32 mouse cellular contexts compared by ENCODE assay signal in the genomic region with DNA sequence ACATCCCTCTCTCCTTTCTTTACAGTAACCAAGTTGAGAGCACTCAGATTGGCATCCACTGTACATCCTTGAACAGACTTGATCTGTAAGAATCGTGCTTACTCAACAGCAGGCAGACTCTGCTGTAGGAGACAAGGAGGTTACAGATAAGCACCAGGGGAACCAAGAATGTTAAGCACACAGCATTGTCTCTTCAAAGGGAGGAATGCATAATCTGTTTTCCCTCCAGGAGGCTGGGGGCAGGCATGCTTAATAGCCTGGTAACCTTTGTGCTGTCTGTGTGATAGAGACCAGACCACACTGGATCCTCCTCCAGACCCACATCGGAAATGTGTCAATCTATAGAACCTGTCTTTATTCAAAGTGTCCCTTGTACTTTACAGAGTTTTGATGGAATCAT. TPM values are rescaled to one million over a fixed set of nuclear protein-coding genes. Genes with fewer than 3 reads are reported as not detected.
A peak's percentile ranks its signal among the peaks of the same experiment; 100 is the strongest.
DNase-seq lines count a peak whose midpoint lies in the region; ATAC-seq and TF ChIP-seq lines count a peak whose summit lies in the region.
"Had no signal": no experiment of that assay in that cellular context is flagged by ENCODE, and none has a peak within 500 bp of the region (broad histone marks: within the 10 kb centered on the region; RNA-seq: fewer than 3 reads in every experiment).

No protein-coding gene starts in this region.

- peaks cover 26% of the 10 kb centered on the region for H3K4me1 ChIP-seq in heart, embryonic 13.5 days
- H3K4me1 ChIP-seq in ES-E14 (ENCODE audit: control insufficient read depth in 2 of 2, insufficient read depth in 2 of 2, low read length in 2 of 2, poor library complexity in 1 of 2): no peaks in the 10 kb centered on the region
- H3K4me1 ChIP-seq: embryonic facial prominence, embryonic 13.5 days; forebrain, embryonic 15.5 days; hindbrain, embryonic 13.5 days; neural tube, embryonic 15.5 days had no signal

- ATAC-seq in heart, embryonic 13.5 days (ENCODE audit: extremely low read depth, insufficient number of reproducible peaks, low FRiP score, low TSS enrichment): no peak
- ATAC-seq: forebrain, embryonic 15.5 days; intestine, embryonic 16.5 days had no signal

- H3K9ac ChIP-seq in heart, embryonic 13.5 days: no peak overlapping the region
- H3K9ac ChIP-seq in ES-E14 (ENCODE audit: insufficient read depth, low read depth, low read length, poor library complexity, severe bottlenecking): no peak overlapping the region
- H3K9ac ChIP-seq: embryonic facial prominence, embryonic 13.5 days; forebrain, embryonic 15.5 days; heart, embryonic 15.5 days; hindbrain, embryonic 13.5 days; liver, embryonic 14.5 days; neural tube, embryonic 15.5 days had no signal

- H3K27ac ChIP-seq in heart, embryonic 13.5 days (replicated peaks): peak overlapping the region; percentile 70
- H3K27ac ChIP-seq in ES-E14 (ENCODE audit: insufficient read depth, low read depth, low read length, poor library complexity, severe bottlenecking): no peak overlapping the region
- H3K27ac ChIP-seq: embryonic facial prominence, embryonic 13.5 days; forebrain, embryonic 10.5 days; forebrain, embryonic 15.5 days; gastrocnemius, adult 2 months; heart, embryonic 15.5 days; hindbrain, embryonic 13.5 days; kidney, postnatal 0 days; liver, embryonic 14.5 days; neural tube, embryonic 15.5 days; stomach, postnatal 0 days had no signal

- 11% methylated on average over 2 of the region's 2 CpGs for WGBS in heart, embryonic 13.5 days

- in situ Hi-C loops in ES-E14 (cut with MboI; ENCODE audit: low sequenced_read_pairs in 2 of 2, unreplicated experiment in 2 of 2): no loop called here

- H3K9me3 ChIP-seq in heart, embryonic 13.5 days: no peaks in the 10 kb centered on the region
- no peaks in the 10 kb centered on the region for H3K9me3 ChIP-seq in ES-E14 (ENCODE audit: control insufficient read depth, insufficient read depth, low read depth, low read length)
- H3K9me3 ChIP-seq: embryonic facial prominence, embryonic 13.5 days; forebrain, embryonic 10.5 days; forebrain, embryonic 15.5 days; heart, embryonic 15.5 days; hindbrain, embryonic 13.5 days; neural tube, embryonic 15.5 days had no signal

- no peak overlapping the region for H3K4me3 ChIP-seq in heart, embryonic 13.5 days
- no peak overlapping the region for H3K4me3 ChIP-seq in ES-E14 (ENCODE audit: insufficient read depth in 1 of 2, low read depth in 1 of 2, low read length in 2 of 2, poor library complexity in 1 of 2, severe bottlenecking in 1 of 2)
- H3K4me3 ChIP-seq: embryonic facial prominence, embryonic 13.5 days; forebrain, embryonic 10.5 days; forebrain, embryonic 15.5 days; gastrocnemius, adult 2 months; heart, embryonic 15.5 days; hindbrain, embryonic 13.5 days; neural tube, embryonic 15.5 days had no signal

- no peak for DNase-seq in heart, adult 8-10 months (ENCODE audit: low spot score)
- peak; percentile 12 for DNase-seq in ES-E14 (ENCODE audit: low read depth, low spot score)
- DNase-seq in R1 (ENCODE audit: low read depth, low spot score): peak; percentile 82
- DNase-seq in mesoderm, embryonic 11.5 days (ENCODE audit: low read depth, low spot score): peak; percentile 9
- DNase-seq in gastrocnemius, postnatal 25 days: no peak
- no peak for DNase-seq in ovary, postnatal 10 days (ENCODE audit: low spot score)
- DNase-seq: adrenal gland, adult 8-10 months; cerebellum, adult 2 months; cerebellum, postnatal 14 days; gastrocnemius, adult 2 months; heart, postnatal 4 days; kidney, adult 8-10 months; liver; lung, adult 2 months; midbrain, embryonic 14.5 days; right cerebral cortex, adult 18-20 months; right cerebral cortex, postnatal 4 days; thymus, adult 18-20 months; thymus, postnatal 25 days had no signal

- H3K4me2 ChIP-seq in heart, embryonic 13.5 days: no peak overlapping the region
- H3K4me2 ChIP-seq: embryonic facial prominence, embryonic 13.5 days; forebrain, embryonic 15.5 days; heart, embryonic 15.5 days; hindbrain, embryonic 13.5 days; neural tube, embryonic 15.5 days had no signal

- H3K36me3 ChIP-seq in heart, embryonic 13.5 days: no peaks in the 10 kb centered on the region
- no peaks in the 10 kb centered on the region for H3K36me3 ChIP-seq in ES-E14 (ENCODE audit: control insufficient read depth, insufficient read depth, low read length, poor library complexity, severe bottlenecking)
- H3K36me3 ChIP-seq: embryonic facial prominence, embryonic 13.5 days; forebrain, embryonic 10.5 days; forebrain, embryonic 15.5 days; heart, embryonic 15.5 days; hindbrain, embryonic 13.5 days; neural tube, embryonic 15.5 days had no signal

- H3K27me3 ChIP-seq in heart, embryonic 13.5 days (replicated peaks): no peaks in the 10 kb centered on the region
- H3K27me3 ChIP-seq: CH12.LX; embryonic facial prominence, embryonic 13.5 days; forebrain, embryonic 15.5 days; heart, embryonic 15.5 days; hindbrain, embryonic 13.5 days; neural tube, embryonic 15.5 days had no signal

TF ChIP-seq in ES-E14, 5 proteins besides CTCF, POLR2A, EP300 and RAD21:
- TF ChIP-seq CHD2 (IDR thresholded peaks at IDR 0.05; ENCODE audit: low read depth, low read length) (peak; percentile 45; the same call in 1 of the 2 replicates), HCFC1 (IDR thresholded peaks at IDR 0.05; ENCODE audit: borderline replicate concordance, insufficient read depth, low read length) (no peak)

RNA-seq across cellular contexts. Expression of a gene that starts 57.3 kb away (rescaled TPM):
- polyA plus RNA-seq in heart, embryonic 13.5 days (2015; fragmentation: Nextera tagmentation; extraction: Ambion mirVana): 7.9 and 8.1 TPM in 2 replicates
- total RNA-seq in heart, adult 8-10 months (2022): 10 to 100 TPM; 62.1 to 74.3 (median 67.0) TPM
- total RNA-seq in ES-E14 (2012; rRNA removed): 0.79 and 2.2 TPM in 2 replicates
- 1 to 10 TPM; 3.9 to 4.8 TPM for total RNA-seq in gastrocnemius, postnatal 25 days (2021)
- total RNA-seq: MEL had no signal

Comparison
In these comparisons a context has a peak if more than half of its experiments do, and no peak if none do; other contexts are left out.
1. DNase-seq: peak in ES-E14 (single experiment), R1 (single experiment) and mesoderm, embryonic 11.5 days (single experiment); none in heart, adult 8-10 months (single experiment), gastrocnemius, postnatal 25 days (single experiment) and ovary, postnatal 10 days (single experiment).
2. RNA of a gene that starts 57.3 kb away (total RNA-seq): 62.1 to 74.3 TPM in heart, adult 8-10 months; 3.9 to 4.8 TPM in gastrocnemius, postnatal 25 days and 0.79 to 2.2 TPM in ES-E14; every median in the first group is over 10 times any median in the second.